Mouse (Mus musculus) left cerebral cortex, postnatal 4 days (tissue): ENCODE results near the gene Abhd10. TPM values are rescaled to one million over a fixed set of nuclear protein-coding genes. Genes with fewer than 3 reads are reported as not detected.

Source experiments
- DNase-seq: peaks from one replicate; pipeline ENCODE4 v3.0.0-alpha.2; 2022
- intact Hi-C: fragments of 180-260 bp; cut with DNase I; formaldehyde crosslinking; loops from one replicate; pipeline ENCODE4 v1.15.1; 2025
- total RNA-seq, 2 experiments: library from RNA; stranded (reverse); gene quantifications; 2 replicates each; pipeline ENCODE4 v1.2.3; 2021

Abhd10 gene
- 10 to 100 TPM; 19.8 to 24.8 TPM for total RNA-seq

GRCm38 (mm10) chr16:45742615-45743476 lies at the start of gene Abhd10:
Gene Abhd10 (minus strand): TSS chr16:45742955.
- intact Hi-C loops, result no loop called here
- peak; percentile 100 for DNase-seq

DNA sequence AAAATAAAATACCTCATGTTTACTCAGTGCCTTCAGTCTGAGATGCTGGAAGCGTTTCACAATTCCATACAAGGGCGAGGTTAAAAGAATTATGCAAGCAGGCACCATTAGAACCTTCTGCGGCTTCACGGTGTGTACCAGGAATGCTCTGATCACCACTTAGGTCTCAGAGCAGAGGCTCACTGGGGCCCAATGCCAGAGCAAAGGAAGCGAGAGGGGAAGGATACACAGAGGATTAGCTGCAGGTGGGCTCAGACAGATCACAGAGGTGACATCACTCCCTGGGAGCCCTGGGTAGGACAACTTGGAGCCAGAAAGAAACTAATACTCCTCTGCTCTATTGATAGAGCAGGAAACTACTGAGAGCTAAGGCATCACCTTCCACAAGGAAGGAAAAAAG lies 48.5 kb upstream of the Abhd10 start:
- intact Hi-C loops, result no loop called here

DNA sequence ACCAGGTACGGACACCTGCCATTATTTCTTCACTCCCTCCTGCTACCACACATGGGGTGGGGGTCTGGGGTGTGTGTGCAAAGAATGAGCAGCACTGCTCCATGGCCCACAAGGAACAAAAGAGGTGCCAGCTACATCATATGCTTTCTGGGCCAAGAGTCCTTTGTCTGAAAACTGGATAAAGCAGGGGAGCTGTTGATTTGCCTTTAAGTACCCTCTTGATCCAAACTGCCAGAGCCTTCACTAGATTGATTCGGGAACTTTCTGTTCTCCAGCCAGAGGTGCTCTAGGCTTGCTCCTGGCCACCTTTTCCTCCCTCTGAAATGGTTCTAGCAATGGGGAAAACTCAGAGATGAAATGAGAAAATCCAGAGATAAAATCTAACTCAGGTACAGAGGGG lies 46.6 kb upstream of the Abhd10 start:
- no peak for DNase-seq
- intact Hi-C loops, result no loop called here

More for the DNA sequence above, 48.5 kb upstream of the Abhd10 start:
- DNase-seq, result no peak

DNA sequence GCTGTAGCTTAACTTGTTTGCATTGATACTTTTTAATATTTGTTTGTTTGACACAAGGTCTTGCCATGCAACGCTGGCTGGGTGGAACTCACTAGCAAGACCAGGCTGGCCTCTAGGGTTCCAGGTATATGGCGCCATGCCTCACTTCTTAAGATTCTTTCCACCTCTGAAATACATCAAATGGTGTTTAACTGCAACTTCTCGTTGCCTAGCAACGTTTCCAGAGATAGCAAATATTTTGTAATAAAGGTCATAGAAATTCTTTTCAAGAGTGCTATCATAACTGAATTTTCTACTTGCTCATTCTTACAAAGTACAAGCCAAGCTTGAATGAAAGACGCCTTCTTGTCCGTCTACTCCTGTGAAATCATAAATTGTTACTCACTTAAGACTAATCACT lies 44.9 kb upstream of the Abhd10 start:
- intact Hi-C loops, result no loop called here
- no peak for DNase-seq

DNA sequence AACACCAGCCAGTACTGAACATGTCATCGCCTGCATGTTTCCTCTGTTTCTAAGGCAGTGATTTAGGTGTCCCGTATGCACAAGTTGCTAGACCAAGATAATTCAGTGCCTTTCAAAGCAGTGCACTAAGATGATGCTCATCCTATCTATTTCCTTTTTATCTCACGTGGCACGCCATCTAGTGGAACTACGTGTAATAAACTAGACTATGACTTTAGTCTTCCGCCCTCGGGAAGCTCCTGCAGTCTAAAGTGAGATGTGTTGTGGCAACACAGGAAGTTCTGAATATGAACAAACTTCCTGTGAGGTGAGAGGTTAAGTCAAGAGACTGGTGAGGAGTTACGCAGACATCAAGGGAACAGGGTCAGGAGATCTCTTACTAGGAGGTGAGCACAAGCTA lies 43.9 kb upstream of the Abhd10 start:
- no peak for DNase-seq
- intact Hi-C loops, result no loop called here

DNA sequence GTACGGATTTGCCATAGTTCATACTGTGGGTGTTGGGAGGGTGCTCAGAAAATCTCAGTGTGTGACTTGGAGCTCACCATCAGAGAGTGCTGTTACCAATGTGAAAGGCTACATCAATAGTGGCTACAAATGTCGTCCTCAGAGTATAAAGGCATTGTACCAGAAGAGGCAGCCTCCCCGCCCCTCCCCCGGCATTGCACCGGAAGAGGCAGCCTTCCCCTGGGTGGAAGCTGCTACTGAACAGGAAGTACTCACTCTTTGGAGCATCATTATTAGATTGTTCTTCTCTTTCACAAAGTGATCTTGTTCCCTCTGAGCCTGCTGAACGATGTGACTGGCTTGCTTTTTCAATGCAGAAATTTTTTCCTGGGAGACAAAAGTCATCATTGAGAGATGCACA lies 37.2 kb upstream of the Abhd10 start:
- no peak for DNase-seq
- intact Hi-C loops, result no loop called here

DNA sequence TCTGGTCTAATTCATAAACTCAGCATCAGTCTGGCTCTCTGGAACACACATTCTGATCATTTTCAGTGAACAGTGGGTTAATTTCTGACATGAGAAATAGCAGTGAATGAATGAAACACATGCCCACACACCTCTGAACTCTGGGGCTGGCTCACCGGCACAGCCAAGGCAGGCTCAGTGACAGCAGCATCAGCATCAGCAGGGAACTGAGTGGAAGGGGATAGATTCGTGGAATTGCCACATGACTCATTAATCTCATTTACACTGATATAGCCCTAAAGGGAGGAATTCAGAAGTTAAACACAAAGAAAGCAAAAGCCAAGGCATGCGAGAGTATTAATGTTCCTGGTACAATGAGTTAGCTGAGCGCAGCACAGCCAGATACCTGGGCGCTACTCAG lies 32.1 kb upstream of the Abhd10 start:
- intact Hi-C loops, result no loop called here
- DNase-seq, result no peak

DNA sequence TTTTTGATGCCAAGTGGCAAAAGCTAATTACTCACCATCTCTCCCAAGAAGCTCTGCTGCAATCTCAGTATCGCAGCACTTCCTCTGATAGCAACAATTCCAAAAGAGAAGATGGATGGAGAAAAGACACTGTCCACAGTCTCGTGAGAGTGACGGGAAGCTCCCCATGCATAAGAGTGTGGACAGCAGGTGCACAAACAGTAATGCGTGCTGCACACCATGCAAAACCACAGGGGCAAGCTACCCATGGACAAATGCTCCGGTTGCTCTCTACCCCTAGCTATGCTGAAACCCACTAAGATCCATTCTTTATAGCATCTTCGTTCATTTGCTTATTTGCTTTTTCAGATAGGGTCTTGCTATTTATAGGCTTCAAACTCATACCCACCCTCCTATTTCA lies 28.2 kb upstream of the Abhd10 start:
- DNase-seq, result no peak
- intact Hi-C loops, result no loop called here

DNA sequence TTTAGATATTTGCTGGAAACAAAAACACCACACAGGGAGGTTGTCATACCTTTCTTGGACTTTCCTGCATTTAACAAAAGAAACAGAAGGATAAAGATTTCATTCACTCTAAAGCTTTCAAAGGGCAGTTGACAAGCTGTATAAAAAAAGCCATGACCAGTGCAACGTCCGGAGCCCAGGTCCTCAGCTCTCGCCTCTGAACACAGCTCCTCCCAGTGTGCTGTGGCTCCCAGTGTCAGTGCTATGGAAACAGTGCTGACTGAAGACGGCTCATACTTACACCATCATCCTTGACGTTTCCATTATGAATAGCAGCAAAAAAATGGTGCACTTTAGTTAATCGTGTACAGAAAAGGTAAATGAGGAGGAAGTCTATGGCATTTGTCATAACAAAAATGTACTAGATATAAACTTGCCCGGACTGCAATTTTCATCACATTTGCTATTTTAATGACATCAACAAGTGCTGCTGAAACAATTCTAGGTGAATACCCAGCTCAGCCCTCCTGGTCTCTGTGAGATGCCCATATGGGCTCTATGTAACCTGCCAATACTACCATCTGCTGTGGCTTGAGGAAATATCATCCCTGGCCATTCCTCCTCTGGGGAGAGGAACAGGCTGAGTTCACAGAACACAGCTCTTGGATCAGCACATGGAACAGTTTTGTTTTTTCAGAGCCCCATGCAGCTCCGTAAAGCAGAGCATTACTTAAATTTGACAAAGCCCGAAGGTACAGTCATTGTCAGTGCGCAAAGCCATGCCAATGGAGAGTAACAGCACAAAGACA lies 25.3 kb upstream of the Abhd10 start:
- DNase-seq, result peak; percentile 33
- intact Hi-C loops, result no loop called here

DNA sequence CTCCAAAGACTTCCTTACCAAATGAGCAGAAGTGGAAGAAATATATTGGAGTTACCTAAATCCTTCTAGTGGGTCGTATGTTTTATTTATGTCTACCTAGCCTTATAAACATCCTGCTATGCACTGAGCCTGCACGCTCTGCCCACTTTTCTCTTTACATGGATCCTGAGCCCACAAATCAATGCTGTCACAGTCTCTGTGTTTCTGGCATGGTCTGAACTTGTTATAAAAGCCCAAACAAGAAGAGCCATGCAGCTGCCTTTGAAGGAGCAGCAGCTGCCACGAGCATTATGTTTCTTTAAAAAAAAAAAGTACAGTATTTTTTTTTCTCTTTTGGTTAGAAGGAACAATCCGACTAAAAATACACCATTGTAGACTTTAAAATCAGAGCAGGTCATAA lies 24.7 kb upstream of the Abhd10 start:
- no peak for DNase-seq
- intact Hi-C loops, result no loop called here

DNA sequence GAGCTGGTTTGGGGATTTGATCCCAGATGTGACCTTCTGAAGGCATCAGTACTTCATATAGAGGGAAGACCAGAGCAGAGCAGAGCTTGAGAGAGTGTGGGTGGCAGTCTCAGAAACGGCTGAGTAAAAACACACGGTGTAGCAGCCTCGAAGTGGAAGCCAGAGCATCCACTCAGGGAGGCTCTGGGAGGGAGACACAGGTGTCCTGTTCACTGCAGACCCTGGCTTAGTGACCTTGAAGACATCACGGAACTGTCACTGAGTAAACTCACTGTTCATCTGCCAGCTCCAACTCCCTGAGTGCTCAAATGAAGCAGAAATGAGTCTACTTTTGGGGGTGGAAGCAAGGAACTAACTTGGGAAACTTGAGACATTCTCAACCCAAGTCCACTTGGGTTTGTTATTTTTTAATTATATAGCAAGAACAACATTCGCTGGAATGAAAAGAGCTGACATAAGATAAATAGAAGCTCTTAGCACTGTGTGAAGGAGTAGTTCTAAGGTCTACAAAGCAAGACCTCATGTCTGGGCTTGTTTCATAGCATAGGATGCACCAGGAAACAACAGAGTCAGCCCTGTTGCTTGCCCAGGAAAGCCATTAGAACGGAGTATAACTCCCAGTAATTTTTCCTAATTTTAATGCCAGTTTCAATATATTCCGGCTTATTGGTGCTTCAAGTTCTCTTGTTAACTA lies 23.2 kb upstream of the Abhd10 start:
- no peak for DNase-seq
- intact Hi-C loops, result no loop called here

DNA sequence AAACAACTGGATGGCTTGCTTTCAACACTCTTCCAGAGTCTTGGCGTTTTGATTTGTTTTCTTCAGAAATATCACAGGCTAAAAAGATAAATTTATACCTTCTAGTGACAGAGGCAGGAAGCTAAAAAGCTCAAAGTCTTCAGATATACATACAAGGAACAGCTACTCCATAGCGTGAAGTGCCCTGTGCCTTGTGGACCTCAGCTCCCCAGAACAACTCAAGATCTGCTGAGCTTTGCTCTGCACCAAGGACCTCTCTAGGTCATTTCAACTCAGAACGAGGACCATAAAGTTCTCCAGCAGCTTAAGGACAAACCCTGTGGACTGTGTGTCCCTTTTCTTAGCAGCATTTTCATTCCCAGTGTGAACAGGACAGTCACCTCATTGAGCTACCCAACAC lies 22.3 kb upstream of the Abhd10 start:
- no peak for DNase-seq
- intact Hi-C loops, result no loop called here

DNA sequence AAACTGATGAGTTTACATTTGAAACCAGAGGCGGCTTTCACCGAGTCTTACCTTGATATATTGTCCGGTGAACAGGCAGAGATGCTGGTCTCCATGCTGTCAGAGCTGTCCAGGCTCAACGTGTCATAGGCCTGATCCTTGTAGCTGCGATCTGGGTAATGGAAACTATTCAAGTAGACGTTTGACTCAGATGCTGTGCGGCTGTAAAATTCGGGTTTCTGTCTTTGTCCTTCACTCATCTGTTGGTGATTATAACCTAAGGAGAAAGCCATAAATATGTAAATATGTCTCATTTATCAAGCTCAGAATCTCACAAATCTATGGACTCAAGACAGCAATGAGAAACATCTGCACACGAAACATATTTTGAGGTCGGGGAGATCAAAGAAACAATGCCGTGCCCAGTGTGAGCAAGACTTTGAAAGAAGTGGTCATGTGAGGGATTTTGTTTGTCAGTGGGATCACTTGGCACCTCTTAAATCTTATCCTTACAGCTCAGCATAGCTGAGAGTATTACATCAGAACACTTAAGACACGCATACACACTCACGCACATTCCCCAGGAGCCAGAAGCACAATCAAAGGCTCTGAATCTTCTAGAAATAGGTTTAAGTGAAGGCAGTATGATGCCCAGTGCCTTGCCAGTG lies 20.2 kb upstream of the Abhd10 start:
- intact Hi-C loops, result loop anchor here (5.0 kb wide), 1 partner anchor 259 kb away; no protein-coding TSS in a partner anchor
- DNase-seq, result no peak

DNA sequence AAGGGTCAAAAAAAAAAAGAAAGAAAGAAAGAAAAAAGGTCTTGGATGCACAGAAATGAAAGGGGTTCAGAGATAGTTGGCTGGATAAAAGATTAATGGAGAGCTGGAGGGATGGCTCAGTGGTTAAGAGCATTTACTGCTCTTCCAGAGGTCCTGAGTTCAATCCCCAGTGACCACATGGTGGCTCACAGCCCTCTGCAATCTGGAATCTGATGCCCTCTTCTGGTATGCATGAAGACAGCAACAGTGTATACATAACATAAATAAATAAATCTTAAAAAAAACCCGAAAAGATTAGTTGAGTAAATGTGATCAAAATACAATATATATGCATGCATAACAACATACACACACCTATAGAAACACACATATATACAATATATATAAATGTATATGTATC lies 18.7 kb upstream of the Abhd10 start:
- no peak for DNase-seq
- intact Hi-C loops, result loop anchor here (5.0 kb wide), 1 partner anchor 261 kb away; no protein-coding TSS in a partner anchor

GRCm38 (mm10) chr16:45758726-45759269 lies 16.0 kb upstream of the Abhd10 start:
- intact Hi-C loops, result no loop called here
- no peak for DNase-seq

DNA sequence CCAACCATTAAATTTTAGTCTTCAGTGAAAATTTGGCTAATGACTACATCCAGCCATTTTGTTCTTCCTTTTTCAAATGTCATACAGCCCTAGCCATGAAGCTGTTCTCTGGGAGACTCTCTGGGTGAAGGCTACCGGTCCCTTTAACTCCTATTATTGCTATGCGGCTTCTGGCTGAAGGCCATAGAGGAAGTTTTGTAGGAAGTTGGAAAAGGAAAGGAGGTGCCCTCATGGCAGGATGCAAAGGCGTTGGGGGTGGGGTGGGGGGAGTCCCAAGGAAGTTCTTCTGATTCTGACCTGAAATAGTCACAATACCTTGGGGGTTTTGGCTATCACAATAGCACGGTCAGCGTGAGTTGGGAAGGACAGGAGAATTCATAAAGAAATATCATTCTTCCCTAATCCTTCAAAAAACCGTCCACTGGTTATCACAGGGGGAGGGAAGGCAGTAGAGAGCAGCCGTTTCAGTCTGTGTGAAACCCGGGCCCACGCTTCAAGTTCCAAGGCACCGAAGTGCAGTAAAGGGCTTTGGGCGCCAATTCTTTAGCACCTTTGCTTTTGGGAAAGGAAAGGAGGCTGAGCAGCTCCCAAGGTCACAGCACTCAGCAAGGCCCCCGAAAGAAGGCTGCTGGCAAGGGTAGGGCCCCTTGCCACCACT lies 14.8 kb upstream of the Abhd10 start:
- intact Hi-C loops, result loop anchor here (2.0 kb wide), 1 partner anchor 209 kb away; no protein-coding TSS in a partner anchor
- no peak for DNase-seq

- peak; percentile 12 for DNase-seq
- intact Hi-C loops, result loop anchor here (2.0 kb wide), 1 partner anchor 210 kb away; no protein-coding TSS in a partner anchor
Measured at GRCm38 (mm10) chr16:45756855-45757254, 14.1 kb upstream of the Abhd10 start.

GRCm38 (mm10) chr16:45743591-45744144 lies 913 bp upstream of the Abhd10 start:
- no peak for DNase-seq
- intact Hi-C loops, result no loop called here

DNA sequence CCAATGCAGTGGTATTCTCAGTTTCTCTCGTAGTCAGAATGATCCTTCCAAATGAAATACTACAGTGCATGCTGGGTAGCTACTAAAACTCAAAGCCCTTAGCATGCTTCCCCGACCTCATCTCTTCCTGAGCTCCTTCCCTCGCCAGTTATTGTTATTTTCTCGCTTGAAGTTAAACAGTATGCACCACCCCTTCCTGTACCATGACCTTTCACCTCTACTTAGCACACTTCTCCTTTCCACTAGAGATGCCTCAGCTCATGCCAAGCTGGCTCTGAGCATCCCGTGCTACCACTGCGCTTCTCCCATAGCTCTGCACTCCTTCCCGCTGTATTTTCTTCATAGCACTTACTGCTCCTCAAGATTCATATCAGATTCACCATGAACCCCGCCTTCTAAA lies 4.9 kb downstream of the Abhd10 start:
- DNase-seq, result no peak
- intact Hi-C loops, result no loop called here

DNA sequence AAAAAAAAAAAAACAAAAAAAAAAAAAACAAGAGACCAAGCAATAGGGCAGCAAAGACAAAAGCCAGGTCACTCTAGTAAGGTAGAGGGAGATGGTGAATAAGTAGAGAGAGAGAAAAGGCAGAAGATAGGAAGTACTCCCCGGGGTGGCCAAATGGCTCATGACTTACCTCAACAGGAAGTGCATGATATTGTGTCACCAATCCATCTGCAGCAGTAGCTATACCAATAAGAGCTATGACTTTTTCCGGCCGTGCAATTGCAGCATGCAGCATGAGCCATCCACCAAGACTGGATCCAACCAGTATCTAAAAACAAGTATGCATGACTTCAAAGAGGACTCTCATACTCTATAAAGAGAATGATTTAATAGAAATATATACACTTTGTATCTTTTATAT lies 6.0 kb downstream of the Abhd10 start:
- DNase-seq, result no peak
- intact Hi-C loops, result no loop called here
